Mouse (Mus musculus) spleen, embryonic (tissue): ENCODE results near the gene Madd.

Experiments
- CTCF ChIA-PET: fragments of 350-600 bp; sonication (Branson Sonifier 250); formaldehyde crosslinking; loops from one replicate; lab custom pipeline; 2022; lab: Charles Lee

Gene Madd

GRCm38 (mm10) chr2:91176234-91176633 lies 7.4 kb downstream of the Madd start:
- CTCF ChIA-PET: no interaction called here

- CTCF ChIA-PET: no interaction called here
These were observed 8.1 kb downstream of the Madd start for GRCm38 (mm10) chr2:91175490-91175889.

- CTCF ChIA-PET: interaction anchor here (0.6 kb wide), 2 partner anchors 15 to 134 kb away, joined by 3 to 26 read pairs; no protein-coding TSS in a partner anchor
These were observed 13.9 kb downstream of the Madd start for GRCm38 (mm10) chr2:91169587-91170322.

- CTCF ChIA-PET: interaction anchor here (0.5 to 0.6 kb wide), 2 partner anchors 46 to 349 kb away, joined by 3 to 9 read pairs; no protein-coding TSS in a partner anchor
These were observed 16.0 kb downstream of the Madd start for GRCm38 (mm10) chr2:91167629-91168028.

GRCm38 (mm10) chr2:91164991-91165390 lies 18.6 kb downstream of the Madd start:
- CTCF ChIA-PET: interaction anchor here (0.7 kb wide), 1 partner anchor 39 kb away, joined by 3 read pairs; no protein-coding TSS in a partner anchor

GRCm38 (mm10) chr2:91163532-91163931 lies 20.1 kb downstream of the Madd start:
- CTCF ChIA-PET: no interaction called here

- CTCF ChIA-PET: no interaction called here
These were observed 20.7 kb downstream of the Madd start for GRCm38 (mm10) chr2:91162952-91163351.

GRCm38 (mm10) chr2:91160591-91160990 lies 23.0 kb downstream of the Madd start:
- CTCF ChIA-PET: no interaction called here

- CTCF ChIA-PET: no interaction called here
These were observed 26.5 kb downstream of the Madd start for GRCm38 (mm10) chr2:91157002-91157752.

GRCm38 (mm10) chr2:91154091-91154490 lies 29.5 kb downstream of the Madd start:
- CTCF ChIA-PET: interaction anchor here (0.6 kb wide), 2 partner anchors 46 to 776 kb away, joined by 3 to 5 read pairs; no protein-coding TSS in a partner anchor

GRCm38 (mm10) chr2:91152885-91153377 lies 30.7 kb downstream of the Madd start:
- CTCF ChIA-PET: no interaction called here

- CTCF ChIA-PET: no interaction called here
These were observed 32.3 kb downstream of the Madd start for GRCm38 (mm10) chr2:91151331-91151730.

- CTCF ChIA-PET: no interaction called here
These were observed 35.5 kb downstream of the Madd start for GRCm38 (mm10) chr2:91148101-91148500.

- CTCF ChIA-PET: no interaction called here
These were observed 40.2 kb downstream of the Madd start for GRCm38 (mm10) chr2:91143401-91143800.

GRCm38 (mm10) chr2:91142920-91143319 lies 40.7 kb downstream of the Madd start:
- CTCF ChIA-PET: interaction anchor here (0.6 kb wide), 1 partner anchor 32 kb away, joined by 4 read pairs; no protein-coding TSS in a partner anchor

GRCm38 (mm10) chr2:91139764-91140163 lies 43.9 kb downstream of the Madd start:
- CTCF ChIA-PET: no interaction called here

GRCm38 (mm10) chr2:91139311-91139710 lies 44.3 kb downstream of the Madd start:
- CTCF ChIA-PET: no interaction called here

GRCm38 (mm10) chr2:91137481-91137880 lies 46.2 kb downstream of the Madd start:
- CTCF ChIA-PET: no interaction called here

- CTCF ChIA-PET: no interaction called here
These were observed 46.9 kb downstream of the Madd start for GRCm38 (mm10) chr2:91136513-91137412.

- CTCF ChIA-PET: no interaction called here
These were observed 51.6 kb downstream of the Madd start for GRCm38 (mm10) chr2:91132035-91132434.

- CTCF ChIA-PET: no interaction called here
These were observed 52.4 kb downstream of the Madd start for GRCm38 (mm10) chr2:91131251-91131650.
